Mouse (Mus musculus) natural killer cell, adult 2 months (primary cell): ENCODE data around the gene Cidec.

ENCODE experiments used
- DNase-seq, 2 experiments: peaks; one replicate each; pipeline ENCODE4 v3.0.0; 2022; ENCODE audit warnings: low spot score in 2 of 2

Gene Cidec

GRCm38 (mm10) chr6:113435664-113436205 lies at the start of gene Cidec:
Cidec (minus strand) TSS chr6:113435760.
- no peak for DNase-seq

DNA sequence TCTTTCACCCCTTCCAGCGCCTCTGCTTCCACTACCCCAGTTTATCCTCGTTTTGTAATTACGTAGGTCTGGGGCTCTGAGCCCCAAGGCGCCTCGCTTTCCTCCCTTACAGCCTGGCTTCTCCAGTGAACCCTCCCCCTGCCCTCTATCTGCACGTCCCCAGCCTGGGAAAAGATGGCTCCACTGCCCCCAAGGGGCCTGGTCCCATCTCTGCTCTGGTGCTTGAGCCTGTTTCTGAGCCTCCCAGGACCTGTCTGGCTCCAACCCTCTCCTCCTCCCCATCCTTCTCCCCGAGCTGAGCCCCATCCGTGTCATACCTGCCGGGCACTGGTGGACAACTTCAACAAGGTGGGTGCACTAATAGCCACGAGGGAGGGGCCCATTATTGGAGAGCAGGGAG lies 48.2 kb upstream of the Cidec start:
- DNase-seq: no peak

DNA sequence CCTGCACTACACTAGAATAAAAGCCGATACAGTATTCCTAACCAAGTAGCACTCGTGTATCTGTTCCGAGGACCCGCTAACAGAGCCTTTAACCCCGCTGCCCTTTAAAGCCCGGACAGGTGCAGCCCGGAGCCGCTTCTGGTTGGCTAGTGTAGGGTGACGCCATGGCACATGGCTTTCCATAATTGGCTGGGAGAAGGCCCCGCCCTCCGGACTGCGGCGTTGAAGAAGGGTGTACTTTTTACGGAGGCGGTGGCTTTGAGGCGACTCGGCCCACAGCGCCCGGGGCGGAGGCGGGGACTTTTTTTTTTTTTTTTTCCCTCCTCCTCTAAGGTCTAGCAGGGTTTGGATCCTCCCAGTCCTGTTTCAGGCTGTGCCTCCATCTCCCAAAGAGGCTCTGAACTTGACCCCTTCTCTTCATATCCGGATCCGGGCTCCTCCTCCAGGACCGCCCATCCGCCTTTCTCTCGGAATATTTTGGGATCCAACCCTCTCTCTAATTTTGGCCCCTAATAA lies 47.6 kb upstream of the Cidec start, which contains the start of gene Creld1:
Gene Creld1, plus strand, starts transcription at position 198 of the 516 bp plus-strand sequence.
- peak; percentile 86 to 89 for DNase-seq

- peak in 1 of 2 experiments; percentile 29 for DNase-seq
Observed at GRCm38 (mm10) chr6:113482477-113483099, 47.0 kb upstream of the Cidec start.

GRCm38 (mm10) chr6:113480555-113481373 lies 45.2 kb upstream of the Cidec start:
- no peak for DNase-seq

DNA sequence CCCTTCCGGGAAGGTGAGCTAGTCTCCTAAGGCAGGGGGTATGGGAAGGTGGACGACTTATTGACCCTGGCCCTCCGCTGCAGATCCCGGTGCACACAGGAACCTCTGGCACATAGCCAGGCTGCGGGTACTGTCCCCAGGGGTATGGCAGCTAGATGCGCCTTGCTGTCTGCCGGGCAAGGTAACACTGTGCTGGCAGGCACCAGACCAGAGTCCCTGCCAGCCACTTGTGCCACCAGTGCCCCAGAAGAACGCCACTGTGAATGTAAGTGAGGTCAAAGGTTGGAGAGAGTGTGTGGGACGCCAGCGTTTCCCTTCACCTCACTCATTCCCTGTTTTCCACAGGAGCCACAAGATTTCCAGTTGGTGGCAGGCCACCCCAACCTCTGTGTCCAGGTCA lies 43.3 kb upstream of the Cidec start:
- no peak for DNase-seq

- DNase-seq: no peak
Observed at GRCm38 (mm10) chr6:113477353-113477752, 41.8 kb upstream of the Cidec start.

- no peak for DNase-seq
Observed at GRCm38 (mm10) chr6:113473715-113474114, 38.2 kb upstream of the Cidec start.

- DNase-seq: no peak
Observed at GRCm38 (mm10) chr6:113473246-113473645, 37.7 kb upstream of the Cidec start.

DNA sequence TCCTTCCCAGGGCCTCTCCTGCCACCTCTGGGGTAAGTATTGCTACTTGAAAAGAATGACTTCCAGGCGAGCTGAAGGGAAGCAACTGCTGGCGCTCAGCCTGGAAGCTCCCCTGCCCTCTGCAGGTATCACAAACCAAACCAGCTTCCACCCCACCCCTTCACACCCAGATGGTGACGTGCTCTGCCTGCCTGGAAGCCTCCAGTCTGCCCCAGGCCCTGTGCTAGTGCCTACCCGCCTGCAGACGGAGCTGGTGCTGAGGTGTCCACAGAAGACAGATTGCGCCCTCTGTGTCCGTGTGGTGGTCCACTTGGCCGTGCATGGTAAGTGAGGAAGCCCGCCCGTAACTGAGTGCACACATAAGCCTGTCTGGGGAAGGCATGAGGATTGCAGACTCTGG lies 36.5 kb upstream of the Cidec start:
- DNase-seq: no peak

- DNase-seq: no peak
Observed at GRCm38 (mm10) chr6:113471297-113471936, 35.9 kb upstream of the Cidec start, which contains the start of gene Il17rc. Il17rc (plus strand) TSS chr6:113471427.

GRCm38 (mm10) chr6:113469432-113469831 lies 33.9 kb upstream of the Cidec start:
- peak; percentile 30 to 50 for DNase-seq

DNA sequence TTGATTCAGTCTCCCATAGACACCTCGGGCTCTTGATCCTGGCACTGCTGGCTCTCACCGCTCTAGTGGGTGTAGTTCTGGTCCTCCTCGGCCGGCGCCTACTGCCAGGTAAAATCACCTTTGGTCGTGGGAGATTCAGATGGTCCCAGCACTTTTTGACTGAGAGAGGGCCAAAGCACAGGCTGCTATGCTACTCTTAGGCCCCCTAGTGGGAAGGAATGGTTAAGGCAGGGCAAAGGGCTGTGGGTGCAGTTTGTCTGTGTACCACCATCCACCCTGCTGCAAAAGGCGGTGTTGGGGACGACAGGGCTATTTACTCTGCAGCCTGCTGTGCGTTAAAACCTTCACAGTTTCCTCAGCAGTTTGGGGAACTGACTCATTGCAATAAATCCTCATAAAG lies 33.5 kb upstream of the Cidec start:
- peak; percentile 64 to 77 for DNase-seq

DNA sequence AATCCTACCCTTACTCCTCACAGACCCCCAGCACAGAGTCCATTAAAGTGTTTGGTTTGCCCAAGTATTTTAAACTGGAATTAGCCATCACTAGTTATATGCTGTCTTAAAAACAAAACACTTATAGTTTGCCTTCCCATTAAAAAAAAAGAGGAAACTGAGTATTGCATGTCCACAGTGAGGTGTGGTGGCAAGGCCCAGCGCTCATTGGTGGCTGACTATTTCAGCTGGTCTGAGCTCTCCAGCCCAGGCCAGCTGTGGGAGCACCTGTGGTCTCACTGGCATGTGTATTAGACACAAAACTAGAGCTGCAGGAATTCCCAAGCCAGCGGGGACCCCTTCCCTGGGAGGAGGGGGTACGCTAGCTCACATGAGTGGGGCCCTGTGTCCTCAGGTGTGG lies 33.0 kb upstream of the Cidec start:
- DNase-seq: no peak

GRCm38 (mm10) chr6:113465602-113466001 lies 30.0 kb upstream of the Cidec start:
- DNase-seq: no peak

GRCm38 (mm10) chr6:113464040-113464439 lies 28.5 kb upstream of the Cidec start:
- DNase-seq: no peak

DNA sequence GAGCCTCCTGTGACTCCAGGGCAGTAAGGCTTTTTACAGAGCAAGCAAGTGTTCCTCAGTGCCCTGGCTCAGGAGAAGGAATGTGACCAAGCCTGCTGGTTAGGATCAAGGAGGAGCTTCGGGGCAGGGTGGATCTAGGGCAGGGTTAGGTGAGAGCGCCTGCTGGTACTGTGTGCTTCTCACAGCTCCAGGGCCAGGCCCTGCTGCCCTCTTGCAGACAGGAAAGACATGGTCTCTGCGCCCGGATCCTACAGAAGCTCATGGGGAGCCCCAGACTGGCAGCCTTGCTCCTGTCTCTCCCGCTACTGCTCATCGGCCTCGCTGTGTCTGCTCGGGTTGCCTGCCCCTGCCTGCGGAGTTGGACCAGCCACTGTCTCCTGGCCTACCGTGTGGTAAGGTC lies 23.1 kb upstream of the Cidec start:
- no peak for DNase-seq

- DNase-seq: no peak
Observed at GRCm38 (mm10) chr6:113457952-113458534, 22.5 kb upstream of the Cidec start, which contains the start of gene Il17re. Il17re (plus strand) TSS chr6:113458484.

- DNase-seq: no peak
Observed at GRCm38 (mm10) chr6:113455007-113455406, 19.4 kb upstream of the Cidec start.

DNA sequence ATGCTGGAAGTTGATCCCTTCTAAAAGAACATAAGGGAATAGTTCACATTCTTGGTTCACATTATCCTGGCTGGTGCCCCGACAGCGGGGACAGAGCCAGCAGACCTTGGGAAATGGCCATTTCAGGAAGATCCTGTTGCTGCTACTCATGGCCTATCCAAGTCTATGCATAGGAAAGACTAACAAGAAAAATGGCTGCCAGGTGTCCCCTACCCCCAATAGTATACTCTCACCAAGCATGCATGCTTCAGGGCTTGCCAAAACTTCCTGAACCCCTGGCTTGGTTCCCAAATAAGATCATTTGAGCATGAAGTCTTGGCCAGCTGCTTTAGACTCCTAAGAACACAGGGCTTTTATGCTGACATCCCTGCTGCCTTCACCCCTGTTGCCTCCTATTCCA lies 16.3 kb upstream of the Cidec start:
- no peak for DNase-seq

- no peak for DNase-seq
Observed at GRCm38 (mm10) chr6:113447639-113448038, 12.1 kb upstream of the Cidec start.
